Mouse (Mus musculus) stomach, postnatal 0 days (tissue): ENCODE results near the gene Pde1b. TPM values are rescaled to one million over a fixed set of nuclear protein-coding genes. Genes with fewer than 3 reads are reported as not detected.

ENCODE experiments used
- ATAC-seq: fragments of 200-750 bp; cut with Nextera tagmentation; 2 replicates; pipeline ENCODE4 v1.8.0; 2017; ENCODE audit not compliant: low FRiP score, low TSS enrichment
- DNase-seq: peaks from one replicate; pipeline ENCODE4 v3.0.0-alpha.2; 2016; ENCODE audit warnings: low spot score
- H3K27ac ChIP-seq: fragments of 300-500 bp; sonication (generic); replicated peaks from 2 replicates; pipeline ENCODE4 v1.5.1; 2014; ENCODE audit warnings: mild to moderate bottlenecking, control low read depth
- H3K27me3 ChIP-seq: fragments of 300-500 bp; sonication (generic); 2 replicates; pipeline ENCODE4 v1.6.1; 2014; ENCODE audit warnings: low read length; ENCODE audit not compliant: control insufficient read depth, insufficient read depth
- H3K36me3 ChIP-seq: fragments of 300-500 bp; sonication (generic); 2 replicates; pipeline ENCODE4 v1.6.1; 2014; ENCODE audit warnings: low read length, mixed read lengths; ENCODE audit not compliant: control insufficient read depth, insufficient read depth
- H3K4me1 ChIP-seq: fragments of 300-500 bp; sonication (generic); replicated peaks from 2 replicates; pipeline ENCODE4 v1.6.1; 2014; ENCODE audit warnings: antibody characterized with exemption; ENCODE audit not compliant: control insufficient read depth, insufficient read depth
- H3K4me2 ChIP-seq: fragments of 300-500 bp; sonication (generic); replicated peaks from 2 replicates; pipeline ENCODE4 v1.6.1; 2014; ENCODE audit warnings: low read depth, mild to moderate bottlenecking, control low read depth, moderate library complexity
- H3K4me3 ChIP-seq: fragments of 300-500 bp; sonication (generic); 2 replicates; pipeline ENCODE4 v1.5.1; 2014; ENCODE audit warnings: low read depth, low read length, control low read depth
- H3K9ac ChIP-seq: fragments of 300-500 bp; sonication (generic); 2 replicates; pipeline ENCODE4 v1.6.1; 2014; ENCODE audit warnings: mild to moderate bottlenecking, low read length, control low read depth, mixed read lengths
- H3K9me3 ChIP-seq: fragments of 300-500 bp; sonication (generic); 2 replicates; pipeline ENCODE4 v1.6.1; 2016; ENCODE audit warnings: low read length; ENCODE audit not compliant: control insufficient read depth
- CTCF ChIP-seq: IDR thresholded peaks from 2 replicates; pipeline ENCODE4 v1.5.1; 2016; ENCODE audit warnings: antibody characterized with exemption, low read depth, mild to moderate bottlenecking, moderate library complexity
- EP300 ChIP-seq: optimal IDR thresholded peaks from 2 replicates; pipeline ENCODE3; 2016; ENCODE audit warnings: antibody characterized with exemption
- WGBS: fragments of 180-500 bp; shearing (Covaris S2); extraction: QIAGEN DNeasy Blood & Tissue Kit; methylation state at CpG from one replicate; pipeline ENCODE4 v1.1.7; 2014; 5-methylcytosine and 5-hydroxymethylcytosine counted together
- polyA plus RNA-seq: library from polyadenylated mRNA; unstranded; fragments of >200 nt; fragmentation: Nextera tagmentation; extraction: Ambion mirVana; gene quantifications from 2 replicates; pipeline ENCODE4 v1.2.1, GENCODE M21; 2015

Pde1b gene
- polyA plus RNA-seq, 1 experiment from 2014 or later, result 5.0 TPM

GRCm38 (mm10) chr15:103522458-103523099 lies 19.7 kb downstream of the Pde1b start:
- H3K4me2 ChIP-seq, result no peak overlapping the region
- no peak overlapping the region for H3K27ac ChIP-seq
- no peaks in the 10 kb centered on the region for H3K27me3 ChIP-seq
- H3K36me3 ChIP-seq, result no peaks in the 10 kb centered on the region
- no peak overlapping the region for H3K4me3 ChIP-seq
- DNase-seq (no peak), ATAC-seq (peak; percentile 35; the same call in 1 of the 2 replicates)
- no peaks in the 10 kb centered on the region for H3K9me3 ChIP-seq
- H3K4me1 ChIP-seq, result no peaks in the 10 kb centered on the region
- no peak for TF ChIP-seq CTCF
- no peak for TF ChIP-seq EP300
- WGBS, result 60% methylated on average over 3 of the region's 3 CpGs
- H3K9ac ChIP-seq, result no peak overlapping the region

GRCm38 (mm10) chr15:103523156-103523555 lies 20.3 kb downstream of the Pde1b start:
- no peak for TF ChIP-seq CTCF
- no peak for TF ChIP-seq EP300
- Histone ChIP-seq H3K9ac (no peak overlapping the region), H3K4me2 (no peak overlapping the region), H3K36me3 (no peaks in the 10 kb centered on the region), H3K4me3 (no peak overlapping the region), H3K9me3 (no peaks in the 10 kb centered on the region), H3K27ac (no peak overlapping the region), H3K27me3 (no peaks in the 10 kb centered on the region), H3K4me1 (no peaks in the 10 kb centered on the region)
- DNase-seq, result no peak
- no peak for ATAC-seq
- WGBS, result 79% methylated on average over 3 of the region's 3 CpGs

- Histone ChIP-seq H3K27ac (no peak overlapping the region), H3K9ac (no peak overlapping the region), H3K4me1 (no peaks in the 10 kb centered on the region), H3K36me3 (no peaks in the 10 kb centered on the region), H3K27me3 (no peaks in the 10 kb centered on the region), H3K4me2 (no peak overlapping the region), H3K4me3 (no peak overlapping the region), H3K9me3 (no peaks in the 10 kb centered on the region)
- 7% methylated on average over 5 of the region's 5 CpGs for WGBS
- TF ChIP-seq EP300 (no peak), CTCF (peak; percentile 96)
- peak; percentile 63; the same call in 1 of the 2 replicates for ATAC-seq
- peak; percentile 45 for DNase-seq
Measured at GRCm38 (mm10) chr15:103530372-103530771, 27.5 kb downstream of the Pde1b start.

GRCm38 (mm10) chr15:103534054-103534620 lies 31.3 kb downstream of the Pde1b start:
- Histone ChIP-seq H3K27ac (no peak overlapping the region), H3K27me3 (no peaks in the 10 kb centered on the region), H3K4me2 (no peak overlapping the region), H3K9ac (no peak overlapping the region), H3K9me3 (no peaks in the 10 kb centered on the region), H3K4me1 (no peaks in the 10 kb centered on the region; the same call in 1 of the 2 replicates), H3K4me3 (no peak overlapping the region), H3K36me3 (no peaks in the 10 kb centered on the region)
- WGBS, result 81% methylated on average over 7 of the region's 7 CpGs
- no peak for TF ChIP-seq EP300
- no peak for ATAC-seq
- no peak for DNase-seq

GRCm38 (mm10) chr15:103535030-103535429 lies 32.2 kb downstream of the Pde1b start:
- WGBS, result 83% methylated on average over 2 of the region's 2 CpGs
- no peak for ATAC-seq
- Histone ChIP-seq H3K36me3 (no peaks in the 10 kb centered on the region), H3K27ac (no peak overlapping the region), H3K9me3 (no peaks in the 10 kb centered on the region), H3K4me1 (no peaks in the 10 kb centered on the region; the same call in 1 of the 2 replicates), H3K4me3 (no peak overlapping the region), H3K9ac (no peak overlapping the region), H3K4me2 (no peak overlapping the region), H3K27me3 (no peaks in the 10 kb centered on the region)
- DNase-seq, result no peak
- TF ChIP-seq CTCF, result no peak
- TF ChIP-seq EP300, result no peak

GRCm38 (mm10) chr15:103535786-103536185 lies 33.0 kb downstream of the Pde1b start:
- H3K36me3 ChIP-seq, result no peaks in the 10 kb centered on the region
- no peak overlapping the region for H3K4me2 ChIP-seq
- DNase-seq (no peak), ATAC-seq (no peak)
- no peak overlapping the region for H3K4me3 ChIP-seq
- H3K4me1 ChIP-seq, result no peaks in the 10 kb centered on the region; the same call in 1 of the 2 replicates
- WGBS, result 62% methylated on average over 1 of the region's 1 CpGs
- H3K9me3 ChIP-seq, result no peaks in the 10 kb centered on the region
- H3K27me3 ChIP-seq, result no peaks in the 10 kb centered on the region
- no peak overlapping the region for H3K27ac ChIP-seq
- TF ChIP-seq EP300 (no peak), CTCF (no peak)
- H3K9ac ChIP-seq, result no peak overlapping the region
